Mouse (Mus musculus) intestine, embryonic 16.5 days (tissue): ENCODE measurements around the gene Sp2. TPM values are rescaled to one million over a fixed set of nuclear protein-coding genes. Genes with fewer than 3 reads are reported as not detected.

ENCODE experiments used
- ATAC-seq: fragments of 200-750 bp; cut with Nextera tagmentation; 2 replicates; pipeline ENCODE4 v1.8.0; 2017; ENCODE audit warnings: moderate TSS enrichment, moderate library complexity
- H3K27ac ChIP-seq: fragments of 300-500 bp; sonication (generic); 2 replicates; pipeline ENCODE4 v1.5.1; 2014; ENCODE audit warnings: mild to moderate bottlenecking, low read length
- H3K27me3 ChIP-seq: fragments of 300-500 bp; sonication (generic); replicated peaks from 2 replicates; pipeline ENCODE4 v1.6.1; 2014; ENCODE audit warnings: low read length, control low read depth, mixed read lengths; ENCODE audit not compliant: control insufficient read depth, insufficient read depth
- H3K36me3 ChIP-seq: fragments of 300-500 bp; sonication (generic); 2 replicates; pipeline ENCODE4 v1.6.1; 2014; ENCODE audit warnings: low read length, control low read depth; ENCODE audit not compliant: control insufficient read depth, insufficient read depth
- H3K4me1 ChIP-seq: fragments of 300-500 bp; sonication (generic); 2 replicates; pipeline ENCODE4 v1.6.1; 2014; ENCODE audit warnings: low read length, control low read depth, mixed read lengths; ENCODE audit not compliant: control insufficient read depth, insufficient read depth
- H3K4me2 ChIP-seq: fragments of 300-500 bp; sonication (generic); 2 replicates; pipeline ENCODE4 v1.6.1; 2014; ENCODE audit warnings: low read depth, low read length, control low read depth
- H3K4me3 ChIP-seq: fragments of 300-500 bp; sonication (generic); 2 replicates; pipeline ENCODE4 v1.5.1; 2014; ENCODE audit warnings: mild to moderate bottlenecking, low read length
- H3K9ac ChIP-seq: fragments of 300-500 bp; sonication (generic); 2 replicates; pipeline ENCODE4 v1.6.1; 2014; ENCODE audit warnings: low read depth, low read length
- H3K9me3 ChIP-seq: fragments of 300-500 bp; sonication (generic); 2 replicates; pipeline ENCODE4 v1.6.1; 2016; ENCODE audit warnings: low read length, control low read depth; ENCODE audit not compliant: control insufficient read depth
- WGBS: fragments of 180-500 bp; shearing (Covaris S2); extraction: QIAGEN DNeasy Blood & Tissue Kit; methylation state at CpG from one replicate; pipeline ENCODE4 v1.1.7; 2014; 5-methylcytosine and 5-hydroxymethylcytosine counted together
- polyA plus RNA-seq: library from polyadenylated mRNA; unstranded; fragments of >200 nt; fragmentation: Nextera tagmentation; extraction: Ambion mirVana; gene quantifications from 2 replicates; pipeline ENCODE4 v1.2.1, GENCODE M21; 2015

Gene Sp2
- polyA plus RNA-seq, 1 experiment from 2014 or later = 13.2 TPM

- Histone ChIP-seq H3K27me3 (no peaks in the 10 kb centered on the region; the same call in 1 of the 2 replicates), H3K4me2 (peak overlapping the region; percentile 60)
Measured at GRCm38 (mm10) chr11:96996773-96997379, 14.1 kb upstream of the Sp2 start.

DNA sequence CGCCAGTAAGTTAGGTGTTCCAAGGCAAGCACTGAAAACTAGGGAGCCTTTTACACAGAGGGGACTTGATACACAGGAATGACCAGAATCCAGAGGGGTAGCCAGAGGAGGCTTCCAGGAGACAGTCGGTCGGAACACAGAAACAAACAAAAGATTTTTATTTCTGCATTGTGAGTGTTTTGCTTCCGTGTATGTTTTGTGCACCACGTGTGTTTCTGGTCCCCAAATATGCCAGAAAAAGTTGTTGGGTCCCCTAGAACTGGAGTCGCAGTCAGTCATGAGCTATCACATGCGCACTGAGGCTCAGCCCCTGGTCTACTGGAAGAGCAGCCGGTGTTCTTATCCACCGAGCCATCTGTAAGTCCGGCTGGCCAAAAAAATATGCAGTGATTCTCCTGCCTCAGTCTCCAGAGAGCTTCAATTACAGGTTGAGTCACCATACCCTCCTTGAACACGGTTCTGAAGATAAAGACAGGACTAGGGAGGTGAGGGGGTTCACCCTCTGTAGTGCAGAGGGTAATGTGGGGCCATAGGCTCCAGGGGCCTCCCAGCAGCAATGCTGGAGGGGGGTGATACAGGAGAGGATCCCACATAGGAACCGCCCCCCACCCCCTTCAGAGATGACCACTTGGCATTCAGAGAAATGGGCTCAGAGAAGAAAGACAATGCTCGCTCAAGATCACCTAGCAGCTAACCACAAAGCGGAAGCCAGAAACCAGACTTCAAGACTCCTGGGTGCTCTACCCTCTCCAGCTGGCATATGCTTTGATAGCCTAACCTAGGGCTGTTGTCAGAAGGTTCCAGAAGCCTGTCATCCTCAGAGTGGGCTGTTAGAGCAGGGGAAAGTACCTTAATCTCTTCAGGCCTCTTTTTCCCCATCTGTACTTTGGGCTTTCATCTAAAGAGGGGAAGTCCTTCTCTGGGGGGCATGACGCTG, 13.3 kb upstream of the Sp2 start:
- ATAC-seq = no peak
- no peaks in the 10 kb centered on the region for H3K36me3 ChIP-seq
- H3K27me3 ChIP-seq = peaks cover 3% of the 10 kb centered on the region
- H3K4me2 ChIP-seq = no peak overlapping the region
- H3K27ac ChIP-seq = no peak overlapping the region
- 81% methylated on average over 15 of the region's 15 CpGs for WGBS
- H3K9ac ChIP-seq = no peak overlapping the region
- no peak overlapping the region for H3K4me3 ChIP-seq
- peaks cover 26% of the 10 kb centered on the region for H3K4me1 ChIP-seq
- H3K9me3 ChIP-seq = no peaks in the 10 kb centered on the region

More at GRCm38 (mm10) chr11:96996773-96997379, 14.1 kb upstream of the Sp2 start:
- Histone ChIP-seq H3K4me3 (peak overlapping the region; percentile 35), H3K36me3 (no peaks in the 10 kb centered on the region), H3K9me3 (no peaks in the 10 kb centered on the region), H3K27ac (no peak overlapping the region), H3K4me1 (peaks cover 26% of the 10 kb centered on the region), H3K9ac (peak overlapping the region; percentile 71)
- ATAC-seq = peak; percentile 8
- 28% methylated on average over 17 of the region's 17 CpGs for WGBS

GRCm38 (mm10) chr11:96995031-96995430, 12.3 kb upstream of the Sp2 start:
- Histone ChIP-seq H3K27ac (no peak overlapping the region), H3K4me3 (no peak overlapping the region), H3K9ac (no peak overlapping the region), H3K4me1 (peaks cover 26% of the 10 kb centered on the region), H3K36me3 (no peaks in the 10 kb centered on the region), H3K9me3 (no peaks in the 10 kb centered on the region), H3K4me2 (no peak overlapping the region), H3K27me3 (peaks cover 3% of the 10 kb centered on the region)
- ATAC-seq = no peak
- 38% methylated on average over 5 of the region's 5 CpGs for WGBS

DNA sequence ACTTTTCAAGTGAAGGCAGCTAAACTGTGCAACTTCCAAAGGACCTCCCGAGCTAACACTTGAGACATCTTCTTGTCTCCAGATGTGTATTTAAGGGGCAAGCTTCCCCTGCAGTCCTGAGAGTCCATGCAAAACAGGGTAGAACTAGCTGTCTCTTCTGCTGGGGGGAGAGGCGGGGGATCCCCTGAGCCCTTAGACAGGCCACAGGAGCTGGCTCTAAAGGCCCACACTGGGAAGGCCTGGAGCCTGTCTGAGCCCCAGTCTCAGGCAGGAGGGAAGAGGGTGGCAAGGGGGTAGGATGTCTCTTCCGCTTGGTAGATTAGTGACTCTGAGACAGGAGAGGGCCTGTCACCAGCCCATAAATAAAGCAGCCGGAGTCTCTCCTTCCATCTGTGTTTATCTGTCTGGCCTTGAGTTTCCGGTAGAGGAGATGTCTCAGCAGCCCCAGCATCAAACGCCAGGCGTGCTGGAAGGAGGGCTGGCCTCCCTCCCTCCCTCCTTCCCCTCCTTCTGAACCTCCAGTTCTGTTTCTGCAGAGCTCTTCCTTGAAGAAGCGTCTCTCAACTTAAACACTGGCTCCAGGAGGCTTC, 10.1 kb upstream of the Sp2 start:
- peak overlapping the region; percentile 90 for H3K27ac ChIP-seq
- H3K9ac ChIP-seq = peak overlapping the region; percentile 42; the same call in 1 of the 2 replicates
- no peaks in the 10 kb centered on the region for H3K9me3 ChIP-seq
- H3K4me1 ChIP-seq = peaks cover 32% of the 10 kb centered on the region
- no peak overlapping the region for H3K4me2 ChIP-seq
- peaks cover 3% of the 10 kb centered on the region for H3K27me3 ChIP-seq
- peak; percentile 37 for ATAC-seq
- WGBS = 30% methylated on average over 8 of the region's 8 CpGs
- no peaks in the 10 kb centered on the region for H3K36me3 ChIP-seq
- H3K4me3 ChIP-seq = no peak overlapping the region

GRCm38 (mm10) chr11:96991501-96991900, 8.7 kb upstream of the Sp2 start:
- no peak overlapping the region for H3K4me3 ChIP-seq
- no peak overlapping the region for H3K9ac ChIP-seq
- ATAC-seq = no peak
- peaks cover 24% of the 10 kb centered on the region for H3K4me1 ChIP-seq
- H3K27me3 ChIP-seq = peaks cover 6% of the 10 kb centered on the region
- 64% methylated on average over 5 of the region's 5 CpGs for WGBS
- no peaks in the 10 kb centered on the region for H3K36me3 ChIP-seq
- no peak overlapping the region for H3K4me2 ChIP-seq
- H3K9me3 ChIP-seq = no peaks in the 10 kb centered on the region
- H3K27ac ChIP-seq = peak overlapping the region; percentile 90; the same call in 1 of the 2 replicates

GRCm38 (mm10) chr11:96987873-96988655, 5.3 kb upstream of the Sp2 start:
- ATAC-seq = peak; percentile 43; the same call in 1 of the 2 replicates
- peak overlapping the region; percentile 38 for H3K4me2 ChIP-seq
- WGBS = 8% methylated on average over 31 of the region's 31 CpGs
- peaks cover 20% of the 10 kb centered on the region for H3K4me1 ChIP-seq
- peaks cover 6% of the 10 kb centered on the region for H3K27me3 ChIP-seq
- peak overlapping the region; percentile 22 for H3K4me3 ChIP-seq
- no peaks in the 10 kb centered on the region for H3K36me3 ChIP-seq
- no peaks in the 10 kb centered on the region for H3K9me3 ChIP-seq
- H3K9ac ChIP-seq = 0 out of 2 replicates have a peak overlapping the region, but pooled peaks have one; percentile 17
- H3K27ac ChIP-seq = no peak overlapping the region

GRCm38 (mm10) chr11:96986463-96986862, 3.7 kb upstream of the Sp2 start:
- ATAC-seq = no peak
- no peak overlapping the region for H3K9ac ChIP-seq
- no peak overlapping the region for H3K27ac ChIP-seq
- H3K36me3 ChIP-seq = no peaks in the 10 kb centered on the region
- H3K27me3 ChIP-seq = peaks cover 5% of the 10 kb centered on the region; the same call in 1 of the 2 replicates
- no peak overlapping the region for H3K4me3 ChIP-seq
- no peaks in the 10 kb centered on the region for H3K9me3 ChIP-seq
- H3K4me2 ChIP-seq = no peak overlapping the region
- whole genome bisulfite sequencing = 37% methylated on average over 3 of the region's 3 CpGs
- H3K4me1 ChIP-seq = peaks cover 14% of the 10 kb centered on the region; the same call in 1 of the 2 replicates

DNA sequence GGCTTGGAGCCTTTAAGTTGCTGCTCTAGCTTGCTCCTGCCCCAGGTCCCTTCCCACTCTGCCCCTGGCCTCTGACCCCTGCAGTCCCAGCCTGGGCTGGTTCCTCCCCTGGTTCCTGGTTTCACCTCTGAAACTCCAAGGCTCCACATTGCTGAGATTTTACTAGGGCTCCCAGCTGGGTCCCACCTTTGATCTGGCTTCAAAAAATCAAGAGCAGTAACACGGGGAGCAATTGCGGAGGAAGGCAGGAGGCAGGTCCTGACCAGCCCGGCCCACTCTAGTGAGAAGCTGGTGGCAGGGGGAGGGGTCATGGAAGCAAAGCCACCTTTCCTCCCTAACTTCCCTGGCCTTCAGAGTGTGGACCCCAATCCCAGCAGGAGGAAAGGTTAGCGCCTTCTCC, 2.1 kb upstream of the Sp2 start:
- Histone ChIP-seq H3K4me3 (no peak overlapping the region), H3K36me3 (no peaks in the 10 kb centered on the region), H3K27me3 (peaks cover 3% of the 10 kb centered on the region; the same call in 1 of the 2 replicates), H3K4me2 (no peak overlapping the region), H3K9ac (no peak overlapping the region), H3K27ac (no peak overlapping the region), H3K9me3 (no peaks in the 10 kb centered on the region), H3K4me1 (peaks cover 14% of the 10 kb centered on the region; the same call in 1 of the 2 replicates)
- no peak for ATAC-seq
- WGBS = 44% methylated on average over 4 of the region's 4 CpGs
